Mouse (Mus musculus): ENCODE measurements around the gene BC030867. TPM values are rescaled to one million over a fixed set of nuclear protein-coding genes. Genes with fewer than 3 reads are reported as not detected.

Gene BC030867
- total RNA-seq, 2 experiments from 2014 or later = 2.3 to 2.6 TPM

GRCm38 (mm10) chr11:102221243-102221953 is 27.3 kb upstream of the BC030867 start:
- no peak for DNase-seq (ENCODE audit: low spot score in 2 of 2)

- DNase-seq (ENCODE audit: low spot score in 2 of 2) = no peak
Measured at GRCm38 (mm10) chr11:102221954-102222351, 26.7 kb upstream of the BC030867 start.

- DNase-seq (ENCODE audit: low spot score in 2 of 2) = peak in 1 of 2 experiments; percentile 41
Measured at GRCm38 (mm10) chr11:102223166-102223565, 25.5 kb upstream of the BC030867 start.

GRCm38 (mm10) chr11:102224686-102225085 is 24.0 kb upstream of the BC030867 start:
- DNase-seq (ENCODE audit: low spot score in 2 of 2) = peak in 1 of 2 experiments; percentile 25

GRCm38 (mm10) chr11:102225221-102225620 is 23.5 kb upstream of the BC030867 start:
- DNase-seq (ENCODE audit: low spot score in 2 of 2) = no peak

GRCm38 (mm10) chr11:102226067-102226978 is 22.4 kb upstream of the BC030867 start:
- DNase-seq (ENCODE audit: low spot score in 2 of 2) = no peak

- DNase-seq (ENCODE audit: low spot score in 2 of 2) = no peak
Measured at GRCm38 (mm10) chr11:102227270-102228190, 21.2 kb upstream of the BC030867 start.

- no peak for DNase-seq (ENCODE audit: low spot score in 2 of 2)
Measured at GRCm38 (mm10) chr11:102228191-102228545, 20.5 kb upstream of the BC030867 start.

GRCm38 (mm10) chr11:102228646-102229268 is 19.9 kb upstream of the BC030867 start:
- DNase-seq (ENCODE audit: low spot score in 2 of 2) = no peak

GRCm38 (mm10) chr11:102229331-102229953 is 19.2 kb upstream of the BC030867 start:
- peak in 1 of 2 experiments; percentile 25 for DNase-seq (ENCODE audit: low spot score in 2 of 2)

- peak; percentile 90 to 98 for DNase-seq (ENCODE audit: low spot score in 2 of 2)
Measured at GRCm38 (mm10) chr11:102230006-102230741, 18.5 kb upstream of the BC030867 start, which contains the start of gene Hdac5. Hdac5 (minus strand) TSS chr11:102230166.

- no peak for DNase-seq (ENCODE audit: low spot score in 2 of 2)
Measured at GRCm38 (mm10) chr11:102236022-102236421, 12.7 kb upstream of the BC030867 start.

- no peak for DNase-seq (ENCODE audit: low spot score in 2 of 2)
Measured at GRCm38 (mm10) chr11:102240636-102241035, 8.0 kb upstream of the BC030867 start.

- no peak for DNase-seq (ENCODE audit: low spot score in 2 of 2)
Measured at GRCm38 (mm10) chr11:102241246-102241645, 7.4 kb upstream of the BC030867 start.

GRCm38 (mm10) chr11:102241874-102242273 is 6.8 kb upstream of the BC030867 start:
- DNase-seq (ENCODE audit: low spot score in 2 of 2) = no peak

GRCm38 (mm10) chr11:102244926-102245449 is 3.7 kb upstream of the BC030867 start:
- DNase-seq (ENCODE audit: low spot score in 2 of 2) = peak; percentile 50 to 66

- DNase-seq (ENCODE audit: low spot score in 2 of 2) = no peak
Measured at GRCm38 (mm10) chr11:102245581-102246272, 3.0 kb upstream of the BC030867 start.

- DNase-seq (ENCODE audit: low spot score in 2 of 2) = no peak
Measured at GRCm38 (mm10) chr11:102246273-102246635, 2.4 kb upstream of the BC030867 start.

- no peak for DNase-seq (ENCODE audit: low spot score in 2 of 2)
Measured at GRCm38 (mm10) chr11:102246871-102247270, 1.8 kb upstream of the BC030867 start.
